Mouse (Mus musculus): Measurements from ENCODE around the gene Ankrd55.

GRCm38 (mm10) chr13:112259398-112259797, 28.9 kb upstream of the Ankrd55 start:
- TF ChIP-seq CTCF (IDR thresholded peaks at IDR 0.05; ENCODE audit: low read depth, low read length) (peak; percentile 89), POLR2A (IDR thresholded peaks at IDR 0.05; ENCODE audit: extremely low read depth, insufficient read depth, low read length) (no peak)
